Mouse (Mus musculus): ENCODE data around the gene Serinc3. TPM values are rescaled to one million over a fixed set of nuclear protein-coding genes. Genes with fewer than 3 reads are reported as not detected.
A peak's percentile ranks its signal among the peaks of the same experiment; 100 is the strongest.

Gene Serinc3
- polyA plus RNA-seq, 1 experiment from 2014 or later = 51.1 TPM

- DNase-seq (ENCODE audit: low spot score) = no peak
- no peaks in the 10 kb centered on the region for H3K36me3 ChIP-seq
- no peaks in the 10 kb centered on the region for H3K9me3 ChIP-seq
- H3K4me3 ChIP-seq = no peak overlapping the region
- 72% methylated on average over 13 of the region's 13 CpGs for WGBS
- no peaks in the 10 kb centered on the region for H3K27me3 ChIP-seq (ENCODE audit: insufficient read depth, poor library complexity, severe bottlenecking)
- H3K4me1 ChIP-seq = peaks cover 10% of the 10 kb centered on the region
- peak overlapping the region; percentile 57; the same call in 1 of the 2 replicates for H3K27ac ChIP-seq
Measured at GRCm38 (mm10) chr2:163596057-163596872, 48.7 kb downstream of the Serinc3 start.

GRCm38 (mm10) chr2:163595119-163595518 lies 49.8 kb downstream of the Serinc3 start:
- H3K4me3 ChIP-seq = no peak overlapping the region
- H3K27me3 ChIP-seq (ENCODE audit: insufficient read depth, poor library complexity, severe bottlenecking) = no peaks in the 10 kb centered on the region
- H3K4me1 ChIP-seq = peaks cover 10% of the 10 kb centered on the region
- 8% methylated on average over 2 of the region's 2 CpGs for WGBS
- DNase-seq (ENCODE audit: low spot score) = no peak
- H3K36me3 ChIP-seq = no peaks in the 10 kb centered on the region
- H3K27ac ChIP-seq = peak overlapping the region; percentile 47; the same call in 1 of the 2 replicates
- H3K9me3 ChIP-seq = no peaks in the 10 kb centered on the region

DNA sequence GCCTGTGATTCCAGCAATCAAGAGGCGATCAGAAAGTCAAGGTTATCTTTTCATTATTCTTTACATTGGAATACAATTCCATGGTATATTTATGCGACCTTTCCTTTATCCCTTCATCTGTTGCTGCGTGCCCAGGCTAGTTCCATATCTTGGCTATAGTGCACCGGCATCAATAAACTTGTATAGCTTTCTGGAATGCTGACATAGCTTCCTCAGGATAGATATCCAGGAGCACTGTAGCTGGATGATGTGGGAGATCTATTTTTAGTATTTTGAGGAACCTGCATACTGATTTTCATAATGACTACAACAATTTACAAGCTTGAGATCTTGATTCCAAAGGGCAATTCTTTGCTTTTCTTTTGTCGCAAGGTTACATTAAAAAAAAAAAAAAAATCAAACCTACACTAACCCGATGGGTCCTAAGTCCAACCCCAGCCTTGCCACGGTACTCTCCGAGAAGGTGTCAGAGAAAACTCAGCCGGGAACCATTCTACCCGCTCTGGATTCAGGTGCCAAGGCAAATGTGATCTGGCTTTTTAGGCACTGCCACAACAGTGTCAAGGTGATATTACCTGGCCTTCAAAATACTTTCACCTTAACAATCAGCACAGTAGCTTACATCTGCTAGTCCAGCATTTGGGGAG lies 51.2 kb downstream of the Serinc3 start:
- Histone ChIP-seq H3K9me3 (no peaks in the 10 kb centered on the region), H3K36me3 (no peaks in the 10 kb centered on the region), H3K4me1 (peaks cover 10% of the 10 kb centered on the region), H3K27me3 (ENCODE audit: insufficient read depth, poor library complexity, severe bottlenecking) (no peaks in the 10 kb centered on the region), H3K27ac (no peak overlapping the region), H3K4me3 (no peak overlapping the region)
- DNase-seq (ENCODE audit: low spot score) = no peak
- WGBS = 81% methylated on average over 10 of the region's 10 CpGs

DNA sequence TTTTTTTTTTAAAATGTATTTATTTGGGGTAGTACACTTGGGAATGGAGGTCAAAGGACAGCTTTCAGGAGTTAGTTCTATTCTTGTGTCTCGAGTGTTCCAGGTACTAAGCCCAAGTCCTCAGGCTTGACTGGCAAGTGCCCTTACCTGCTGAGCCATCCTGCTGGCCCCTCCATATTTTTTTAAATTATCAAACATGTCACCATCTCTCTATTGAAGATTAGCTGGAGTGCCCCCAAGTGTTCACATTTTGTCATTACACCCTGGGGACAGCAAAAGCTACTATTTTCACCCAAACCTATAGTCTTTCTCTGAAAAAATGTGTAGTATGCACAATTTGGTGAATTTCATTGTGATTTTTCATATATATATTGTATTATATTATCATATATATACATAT lies 52.8 kb downstream of the Serinc3 start:
- H3K36me3 ChIP-seq = no peaks in the 10 kb centered on the region
- DNase-seq (ENCODE audit: low spot score) = no peak

DNA sequence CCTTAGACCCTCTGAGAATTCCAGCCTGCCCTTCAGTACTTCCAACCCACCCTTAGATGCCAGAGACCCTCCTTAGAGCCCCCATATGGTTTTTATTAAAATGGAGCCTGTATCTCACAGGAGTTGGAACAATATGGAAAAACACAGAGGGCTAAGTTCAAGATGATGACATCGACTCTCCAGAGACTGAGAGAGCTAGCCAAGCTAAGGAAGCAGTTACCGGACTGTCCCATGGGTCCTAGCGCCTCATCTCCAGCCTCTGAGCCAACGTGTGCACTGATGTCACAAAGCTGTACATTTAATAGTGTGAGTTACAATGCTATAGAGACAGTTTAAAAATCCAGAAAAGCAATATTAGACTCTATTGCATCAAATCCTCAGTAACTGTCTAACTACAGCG lies 53.9 kb downstream of the Serinc3 start:
- no peak overlapping the region for H3K27ac ChIP-seq
- H3K4me1 ChIP-seq = peaks cover 15% of the 10 kb centered on the region
- WGBS = 70% methylated on average over 5 of the region's 5 CpGs
- H3K36me3 ChIP-seq = no peaks in the 10 kb centered on the region
- 0 out of 2 replicates have a peak, but pooled peaks cover 5% of the 10 kb centered on the region for H3K27me3 ChIP-seq (ENCODE audit: insufficient read depth, poor library complexity, severe bottlenecking)
- no peaks in the 10 kb centered on the region for H3K9me3 ChIP-seq
- no peak overlapping the region for H3K4me3 ChIP-seq
- no peak for DNase-seq (ENCODE audit: low spot score)

More for the DNA sequence above, 52.8 kb downstream of the Serinc3 start:
- WGBS = 63% methylated on average over 1 of the region's 1 CpGs
- Histone ChIP-seq H3K27me3 (ENCODE audit: insufficient read depth, poor library complexity, severe bottlenecking) (0 out of 2 replicates have a peak, but pooled peaks cover under 1% of the 10 kb centered on the region), H3K4me1 (peaks cover 17% of the 10 kb centered on the region), H3K9me3 (no peaks in the 10 kb centered on the region), H3K27ac (no peak overlapping the region), H3K4me3 (no peak overlapping the region)

GRCm38 (mm10) chr2:163590211-163590610 lies 54.7 kb downstream of the Serinc3 start:
- Histone ChIP-seq H3K36me3 (no peaks in the 10 kb centered on the region), H3K9me3 (no peaks in the 10 kb centered on the region), H3K27me3 (ENCODE audit: insufficient read depth, poor library complexity, severe bottlenecking) (0 out of 2 replicates have a peak, but pooled peaks cover 5% of the 10 kb centered on the region), H3K4me1 (peaks cover 14% of the 10 kb centered on the region), H3K4me3 (no peak overlapping the region), H3K27ac (no peak overlapping the region)
- no peak for DNase-seq (ENCODE audit: low spot score)
- WGBS = 58% methylated on average over 12 of the region's 12 CpGs

GRCm38 (mm10) chr2:163587506-163587905 lies 57.4 kb downstream of the Serinc3 start:
- H3K9me3 ChIP-seq = no peaks in the 10 kb centered on the region
- no peaks in the 10 kb centered on the region for H3K36me3 ChIP-seq
- H3K27ac ChIP-seq = no peak overlapping the region
- WGBS = 53% methylated on average over 5 of the region's 5 CpGs
- peaks cover 9% of the 10 kb centered on the region; the same call in 1 of the 2 replicates for H3K27me3 ChIP-seq (ENCODE audit: insufficient read depth, poor library complexity, severe bottlenecking)
- 0 out of 2 replicates have a peak, but pooled peaks cover 9% of the 10 kb centered on the region for H3K4me1 ChIP-seq
- H3K4me3 ChIP-seq = no peak overlapping the region
- DNase-seq (ENCODE audit: low spot score) = no peak

- no peak for DNase-seq (ENCODE audit: low spot score)
- peaks cover 9% of the 10 kb centered on the region; the same call in 1 of the 2 replicates for H3K27me3 ChIP-seq (ENCODE audit: insufficient read depth, poor library complexity, severe bottlenecking)
- H3K9me3 ChIP-seq = no peaks in the 10 kb centered on the region
- 0 out of 2 replicates have a peak, but pooled peaks cover 9% of the 10 kb centered on the region for H3K4me1 ChIP-seq
- no peaks in the 10 kb centered on the region for H3K36me3 ChIP-seq
- 42% methylated on average over 19 of the region's 19 CpGs for WGBS
- H3K4me3 ChIP-seq = no peak overlapping the region
- no peak overlapping the region for H3K27ac ChIP-seq
Measured at GRCm38 (mm10) chr2:163586384-163587261, 58.3 kb downstream of the Serinc3 start.

GRCm38 (mm10) chr2:163584088-163584426 lies 60.9 kb downstream of the Serinc3 start:
- no peak overlapping the region for H3K27ac ChIP-seq
- peaks cover 15% of the 10 kb centered on the region; the same call in 1 of the 2 replicates for H3K27me3 ChIP-seq (ENCODE audit: insufficient read depth, poor library complexity, severe bottlenecking)
- no peaks in the 10 kb centered on the region for H3K36me3 ChIP-seq
- 76% methylated on average over 10 of the region's 10 CpGs for WGBS
- DNase-seq (ENCODE audit: low spot score) = no peak
- 0 out of 2 replicates have a peak, but pooled peaks cover 9% of the 10 kb centered on the region for H3K4me1 ChIP-seq
- H3K4me3 ChIP-seq = no peak overlapping the region
- H3K9me3 ChIP-seq = no peaks in the 10 kb centered on the region

DNA sequence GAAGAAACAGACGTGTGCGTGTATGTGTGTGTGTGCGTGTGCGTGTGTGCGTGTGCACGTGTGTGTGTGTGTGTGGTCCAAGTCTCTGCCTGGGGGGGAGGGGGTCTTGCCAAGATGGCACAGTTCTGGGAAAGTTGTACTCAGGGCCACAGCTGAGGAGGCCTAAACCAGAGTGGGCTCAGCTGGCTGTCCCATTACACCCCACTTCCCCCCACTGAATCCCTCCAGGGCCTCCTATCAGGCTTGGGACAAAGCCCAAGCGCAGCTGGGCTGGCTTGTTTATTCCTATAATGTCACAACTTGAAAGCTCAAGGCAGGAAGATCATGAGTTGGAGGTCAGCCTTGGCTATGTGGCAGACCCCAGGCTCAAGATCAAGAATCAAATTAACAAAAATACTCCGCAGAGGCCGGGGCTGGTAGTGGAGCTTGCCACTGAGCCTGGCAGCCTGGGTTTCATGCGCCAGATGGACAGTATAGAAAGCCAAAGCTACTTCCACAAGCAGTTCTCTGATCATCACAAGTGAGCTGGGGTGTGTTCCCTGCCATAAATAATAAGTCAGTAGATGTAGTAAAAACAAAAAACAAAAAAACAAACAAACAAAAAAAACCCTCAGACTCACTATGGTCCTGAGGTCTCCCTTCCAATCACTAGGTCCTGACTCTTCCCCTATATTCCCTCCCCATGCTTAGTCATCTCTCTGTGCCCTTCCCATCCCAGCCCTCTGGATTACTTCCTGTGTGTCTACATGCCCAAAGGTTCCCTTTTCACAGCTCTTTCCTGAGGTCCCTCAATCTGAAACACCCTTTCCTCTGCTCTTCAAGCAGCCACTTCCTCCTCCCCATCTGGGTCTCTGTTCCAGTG lies 61.5 kb downstream of the Serinc3 start:
- Histone ChIP-seq H3K9me3 (no peaks in the 10 kb centered on the region), H3K27ac (no peak overlapping the region; the same call in 1 of the 2 replicates), H3K36me3 (no peaks in the 10 kb centered on the region), H3K27me3 (ENCODE audit: insufficient read depth, poor library complexity, severe bottlenecking) (peaks cover 21% of the 10 kb centered on the region; the same call in 1 of the 2 replicates), H3K4me1 (0 out of 2 replicates have a peak, but pooled peaks cover 9% of the 10 kb centered on the region), H3K4me3 (no peak overlapping the region)
- DNase-seq (ENCODE audit: low spot score) = no peak
- WGBS = 92% methylated on average over 10 of the region's 10 CpGs

DNA sequence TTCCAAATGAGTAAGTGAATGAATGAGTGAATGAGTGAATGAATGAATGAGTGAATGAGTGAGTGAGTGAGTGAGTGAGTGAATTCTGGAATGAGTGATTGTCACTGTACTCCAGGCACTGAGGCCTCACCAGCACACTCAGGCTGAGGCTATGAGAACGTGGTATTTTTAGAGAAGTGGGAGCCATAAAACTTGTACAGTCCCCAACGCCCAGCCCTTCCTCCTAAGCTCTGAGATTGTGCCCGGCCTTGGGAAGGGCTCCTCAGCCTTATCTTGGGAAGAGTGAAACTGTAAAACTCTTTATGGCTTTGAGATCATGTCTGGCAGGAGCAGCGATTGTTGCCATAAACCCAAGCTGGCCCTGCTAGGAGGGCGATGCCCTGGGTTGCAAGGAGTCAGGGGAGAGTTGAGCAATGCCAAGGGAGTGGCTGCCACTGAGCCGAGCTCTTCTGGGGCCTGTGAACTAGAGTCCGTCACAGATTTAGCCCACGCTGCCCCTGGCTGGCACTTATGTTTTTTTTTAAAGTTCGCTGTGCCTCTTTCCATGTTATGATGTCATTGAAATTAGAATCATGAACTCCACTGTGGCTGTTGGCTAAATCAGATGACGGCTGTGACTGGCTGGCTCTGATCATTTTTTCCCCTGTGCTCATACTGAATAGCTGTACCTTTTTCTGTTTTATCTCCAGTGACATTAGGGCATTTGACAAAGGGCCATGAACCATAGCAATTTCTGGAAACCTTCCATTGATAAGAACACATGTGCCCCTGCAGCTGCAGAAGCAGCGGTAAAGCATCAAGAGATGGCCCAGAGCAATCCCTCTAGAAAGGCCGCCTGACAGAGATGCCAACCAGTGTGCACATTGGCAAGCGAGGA lies 64.6 kb downstream of the Serinc3 start:
- H3K4me1 ChIP-seq = no peaks in the 10 kb centered on the region
- H3K4me3 ChIP-seq = no peak overlapping the region
- peaks cover 26% of the 10 kb centered on the region; the same call in 1 of the 2 replicates for H3K27me3 ChIP-seq (ENCODE audit: insufficient read depth, poor library complexity, severe bottlenecking)
- no peaks in the 10 kb centered on the region for H3K9me3 ChIP-seq
- 76% methylated on average over 13 of the region's 13 CpGs for WGBS
- no peak overlapping the region for H3K27ac ChIP-seq
- DNase-seq (ENCODE audit: low spot score) = no peak
- no peaks in the 10 kb centered on the region for H3K36me3 ChIP-seq
